Mouse (Mus musculus) E14TG2a.4 (cell line): ENCODE measurements around the gene Hdac9.

ENCODE experiments used
- CTCF ChIP-seq: conservative IDR thresholded peaks from 2 replicates; pipeline ENCODE4 v1.5.1; 2014; ENCODE audit warnings: low read length
- NANOG ChIP-seq: IDR thresholded peaks from 2 replicates; pipeline ENCODE4 v1.6.1; 2014; ENCODE audit warnings: borderline replicate concordance, low read length, mixed read lengths

DNA sequence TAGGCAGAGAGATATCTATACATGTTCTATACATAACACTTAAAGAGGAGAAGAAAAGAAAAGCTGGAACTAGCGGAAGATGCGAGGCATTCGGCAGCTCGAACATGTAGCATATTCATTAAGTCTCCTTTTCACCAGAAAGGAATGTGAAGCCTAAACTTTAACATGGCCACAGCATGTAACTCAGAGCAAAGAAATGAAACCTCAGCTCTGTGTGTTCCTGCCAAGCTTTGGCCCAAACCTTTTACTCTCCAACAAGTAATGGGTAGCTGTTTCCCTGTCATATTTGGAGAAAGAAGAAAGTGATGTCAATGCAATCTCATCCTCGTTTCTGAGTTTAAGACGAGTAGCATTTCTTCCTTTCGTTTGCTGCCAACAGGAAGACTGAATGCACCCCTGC, 876.8 kb downstream of the Hdac9 start:
- TF ChIP-seq CTCF (no peak), NANOG (no peak)
